In the genomic region with DNA sequence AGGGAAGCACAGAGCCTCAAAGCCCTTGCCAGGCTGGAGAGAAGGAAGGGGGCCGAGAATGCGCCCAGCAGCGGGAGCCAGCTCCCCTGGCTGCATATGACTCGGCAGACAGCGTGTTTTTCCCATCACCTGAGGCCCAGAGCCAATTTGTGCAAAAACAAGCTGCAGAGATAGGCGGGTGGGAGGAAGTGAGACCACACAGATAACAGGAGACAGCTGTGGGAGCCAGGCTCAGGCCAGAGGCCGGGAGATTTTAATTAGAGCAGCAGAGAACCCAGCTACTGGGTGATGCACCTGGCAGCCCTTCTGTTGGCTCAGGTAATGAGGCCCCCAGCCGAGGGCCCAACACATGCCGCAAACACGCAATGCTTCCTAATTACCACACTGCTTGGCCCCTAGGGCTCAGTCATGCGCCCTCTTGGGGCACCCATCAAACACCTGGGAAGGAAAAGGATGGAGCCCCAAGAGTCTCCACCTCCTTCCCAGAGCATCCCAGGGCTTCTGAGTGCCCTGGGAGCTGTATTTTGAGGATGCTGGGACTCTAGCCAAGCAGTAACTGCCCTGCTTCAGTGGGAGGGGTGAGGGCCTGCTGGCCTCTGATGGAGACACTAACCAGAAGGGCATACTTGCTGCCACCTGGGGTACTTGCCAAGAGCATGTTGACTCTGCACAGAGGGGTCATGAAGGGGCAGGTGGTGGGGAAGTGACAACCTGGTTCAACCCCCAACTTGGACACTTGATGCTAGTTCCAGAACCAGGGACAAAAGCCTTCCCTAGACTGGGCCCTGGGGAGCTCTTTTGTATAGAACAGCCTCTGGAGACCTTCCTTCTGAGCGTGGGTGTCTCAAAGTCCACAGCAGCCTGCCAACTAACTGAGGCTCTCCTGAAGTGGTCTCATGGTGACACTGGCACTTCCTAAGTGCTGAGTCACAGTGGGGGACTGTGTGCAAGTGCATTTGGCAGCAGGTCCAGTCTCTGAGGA, we compare ENCODE assay signal across 9 mouse cellular contexts. TPM values are rescaled to one million over a fixed set of nuclear protein-coding genes. Genes with fewer than 3 reads are reported as not detected.
A peak's percentile ranks its signal among the peaks of the same experiment; 100 is the strongest.
DNase-seq lines count a peak whose midpoint lies in the region; ATAC-seq lines count a peak whose summit lies in the region.
"Had no signal": no experiment of that assay in that cellular context is flagged by ENCODE, and none has a peak within 500 bp of the region (broad histone marks: within the 10 kb centered on the region; RNA-seq: fewer than 3 reads in every experiment).

No protein-coding gene starts in this region.

- H3K4me1 ChIP-seq in forebrain, embryonic 12.5 days: peaks cover 4% of the 10 kb centered on the region
- H3K4me1 ChIP-seq in forebrain, embryonic 11.5 days (replicated peaks; ENCODE audit: control insufficient read depth, insufficient read depth, low read length): no peaks in the 10 kb centered on the region; the same call in 1 of the 2 replicates
- peaks cover 19 to 20% of the 10 kb centered on the region in 2 experiments for H3K4me1 ChIP-seq in heart, embryonic 14.5 days (ENCODE audit: control insufficient read depth in 2 of 2, insufficient read depth in 2 of 2, low read length in 2 of 2)

- no peak overlapping the region for H3K4me2 ChIP-seq in forebrain, embryonic 12.5 days
- no peak overlapping the region for H3K4me2 ChIP-seq in forebrain, embryonic 11.5 days (ENCODE audit: low read depth, low read length, severe bottlenecking)
- no peak overlapping the region for H3K4me2 ChIP-seq in heart, embryonic 14.5 days (ENCODE audit: low read length)

- no peak overlapping the region for H3K4me3 ChIP-seq in forebrain, embryonic 12.5 days (replicated peaks)
- no peak overlapping the region for H3K4me3 ChIP-seq in forebrain, embryonic 11.5 days (ENCODE audit: low read depth, low read length)
- no peak overlapping the region for H3K4me3 ChIP-seq in heart, embryonic 14.5 days (ENCODE audit: control insufficient read depth in 1 of 2, insufficient read depth in 1 of 2, low read depth in 1 of 2, low read length in 2 of 2)

- 48% methylated on average over 12 of the region's 12 CpGs for WGBS in forebrain, embryonic 12.5 days
- WGBS in forebrain, embryonic 11.5 days: 57% methylated on average over 12 of the region's 12 CpGs
- WGBS in heart, embryonic 14.5 days: 22% methylated on average over 12 of the region's 12 CpGs

- intact Hi-C loops in left cerebral cortex, postnatal 25 days (cut with DNase I): no loop called here

- H3K9me3 ChIP-seq in forebrain, embryonic 12.5 days: no peaks in the 10 kb centered on the region
- H3K9me3 ChIP-seq in forebrain, embryonic 11.5 days (ENCODE audit: control insufficient read depth, low read length): no peaks in the 10 kb centered on the region
- H3K9me3 ChIP-seq in heart, embryonic 14.5 days (ENCODE audit: control insufficient read depth, low read length): no peaks in the 10 kb centered on the region

- 0 out of 2 replicates have a peak overlapping the region, but pooled peaks have one; percentile 36 for H3K27ac ChIP-seq in forebrain, embryonic 12.5 days
- H3K27ac ChIP-seq in forebrain, embryonic 11.5 days (ENCODE audit: low read depth, low read length): no peak overlapping the region
- H3K27ac ChIP-seq in heart, embryonic 14.5 days (replicated peaks in 1 of 2; ENCODE audit: control insufficient read depth in 1 of 2, insufficient read depth in 1 of 2, low read depth in 2 of 2, low read length in 2 of 2): peak overlapping the region in 1 of 2 experiments; percentile 30; a peak in 1 of 4 replicates
- H3K27ac ChIP-seq: liver, embryonic 14.5 days had no signal

- no peak for DNase-seq in forebrain, embryonic 11.5 days (ENCODE audit: low spot score)
- peak; percentile 33 for DNase-seq in thymus, postnatal 0 days (ENCODE audit: low spot score)
- DNase-seq in thymus, postnatal 36 days: no peak
- peak; percentile 62 to 88 for DNase-seq in left cerebral cortex, postnatal 25 days (ENCODE audit: low spot score in 2 of 2)
- no peak for DNase-seq in kidney, postnatal 4 days

- no peaks in the 10 kb centered on the region for H3K36me3 ChIP-seq in forebrain, embryonic 12.5 days (replicated peaks)
- no peaks in the 10 kb centered on the region for H3K36me3 ChIP-seq in forebrain, embryonic 11.5 days (ENCODE audit: control insufficient read depth, insufficient read depth, low read length)
- H3K36me3 ChIP-seq in heart, embryonic 14.5 days (ENCODE audit: control insufficient read depth, insufficient read depth, low read length): no peaks in the 10 kb centered on the region

- no peaks in the 10 kb centered on the region for H3K27me3 ChIP-seq in forebrain, embryonic 12.5 days
- no peaks in the 10 kb centered on the region for H3K27me3 ChIP-seq in forebrain, embryonic 11.5 days (ENCODE audit: control insufficient read depth, insufficient read depth, low read length)
- H3K27me3 ChIP-seq in heart, embryonic 14.5 days (ENCODE audit: control insufficient read depth, insufficient read depth, low read length): no peaks in the 10 kb centered on the region

- no peak for ATAC-seq in forebrain, embryonic 12.5 days (ENCODE audit: low FRiP score)
- ATAC-seq in forebrain, embryonic 11.5 days (replicated peaks; ENCODE audit: low FRiP score): no peak
- ATAC-seq in heart, embryonic 14.5 days (ENCODE audit: insufficient number of reproducible peaks, insufficient read depth, low FRiP score, low read depth): peak; percentile 35
- ATAC-seq in monocyte, adult 5-6 weeks (replicated peaks; ENCODE audit: insufficient number of reproducible peaks, low FRiP score, low TSS enrichment, poor library complexity, severe bottlenecking): no peak

- H3K9ac ChIP-seq in forebrain, embryonic 12.5 days: no peak overlapping the region
- no peak overlapping the region for H3K9ac ChIP-seq in forebrain, embryonic 11.5 days (ENCODE audit: low read length)
- no peak overlapping the region for H3K9ac ChIP-seq in heart, embryonic 14.5 days (ENCODE audit: low read length)
- H3K9ac ChIP-seq: liver, embryonic 14.5 days had no signal

RNA-seq across cellular contexts. Expression of a gene that starts 50.5 kb away (rescaled TPM):
- 35.2 and 37.0 TPM in 2 replicates for polyA plus RNA-seq in forebrain, embryonic 12.5 days (2016; fragmentation: Nextera tagmentation; extraction: Ambion mirVana)
- 10.9 and 13.0 TPM in 2 replicates for polyA plus RNA-seq in forebrain, embryonic 11.5 days (2014; fragmentation: Nextera tagmentation; extraction: Ambion mirVana)
- 2.4 and 3.5 TPM in 2 replicates for polyA plus RNA-seq in thymus, postnatal 0 days (2015; fragmentation: Nextera tagmentation; extraction: Ambion mirVana)
- 9.5 and 9.9 TPM in 2 replicates for polyA plus RNA-seq in heart, embryonic 14.5 days (2014; fragmentation: Nextera tagmentation; extraction: Ambion mirVana)
- 100 to 1,000 TPM; 755 to 765 TPM for total RNA-seq in left cerebral cortex, postnatal 25 days (2021)
- total RNA-seq in monocyte, adult 5-6 weeks (2017): 17.1 TPM in 1 of 3 replicates, not detected in the others

RNA-seq across cellular contexts. Expression of a gene that starts 50.7 kb away (rescaled TPM):
- polyA plus RNA-seq in forebrain, embryonic 12.5 days (2016; fragmentation: Nextera tagmentation; extraction: Ambion mirVana): 5.9 and 7.5 TPM in 2 replicates
- 11.5 and 11.9 TPM in 2 replicates for polyA plus RNA-seq in forebrain, embryonic 11.5 days (2014; fragmentation: Nextera tagmentation; extraction: Ambion mirVana)
- polyA plus RNA-seq in thymus, postnatal 0 days (2015; fragmentation: Nextera tagmentation; extraction: Ambion mirVana): 3.4 and 4.1 TPM in 2 replicates
- polyA plus RNA-seq in heart, embryonic 14.5 days (2014; fragmentation: Nextera tagmentation; extraction: Ambion mirVana): 6.4 and 6.5 TPM in 2 replicates
- 1 to 10 TPM; 7.9 to 8.2 TPM for total RNA-seq in left cerebral cortex, postnatal 25 days (2021)
- total RNA-seq in monocyte, adult 5-6 weeks (2017): 5.8 to 11.9 TPM (median 6.1 TPM) in 3 replicates

Comparison
In these comparisons a context has a peak if more than half of its experiments do, and no peak if none do; other contexts are left out.
1. DNase-seq: peak in thymus, postnatal 0 days (single experiment) and left cerebral cortex, postnatal 25 days (2 of 2); none in forebrain, embryonic 11.5 days (single experiment), thymus, postnatal 36 days (0 of 2) and kidney, postnatal 4 days (0 of 2).